Mouse (Mus musculus) v-Abl transformed pro-B cells (cell line): Measurements from ENCODE around the gene S1pr4.

Experiments used
- in situ Hi-C, 2 experiments: fragments of 400-800 bp; cut with MboI; formaldehyde crosslinking; loops; one replicate each; pipeline ENCODE4 v1.15.1; 2025; ENCODE audit not compliant: unreplicated experiment in 2 of 2

S1pr4 gene

GRCm38 (mm10) chr10:81495616-81496263 is 4.2 kb downstream of the S1pr4 start:
- in situ Hi-C loops = loop anchor here (5.0 to 25.0 kb wide), 4 partner anchors 52 to 679 kb away; partner anchors contain the start of genes BC025920 (in 1 of the 2) and Gna11 (in 1 of the 2)

- in situ Hi-C loops = loop anchor here (5.0 to 25.0 kb wide), 4 partner anchors 52 to 680 kb away; partner anchors contain the start of genes BC025920 (in 1 of the 2) and Gna11 (in 1 of the 2)
Measured at GRCm38 (mm10) chr10:81495151-81495550, 4.8 kb downstream of the S1pr4 start.

DNA sequence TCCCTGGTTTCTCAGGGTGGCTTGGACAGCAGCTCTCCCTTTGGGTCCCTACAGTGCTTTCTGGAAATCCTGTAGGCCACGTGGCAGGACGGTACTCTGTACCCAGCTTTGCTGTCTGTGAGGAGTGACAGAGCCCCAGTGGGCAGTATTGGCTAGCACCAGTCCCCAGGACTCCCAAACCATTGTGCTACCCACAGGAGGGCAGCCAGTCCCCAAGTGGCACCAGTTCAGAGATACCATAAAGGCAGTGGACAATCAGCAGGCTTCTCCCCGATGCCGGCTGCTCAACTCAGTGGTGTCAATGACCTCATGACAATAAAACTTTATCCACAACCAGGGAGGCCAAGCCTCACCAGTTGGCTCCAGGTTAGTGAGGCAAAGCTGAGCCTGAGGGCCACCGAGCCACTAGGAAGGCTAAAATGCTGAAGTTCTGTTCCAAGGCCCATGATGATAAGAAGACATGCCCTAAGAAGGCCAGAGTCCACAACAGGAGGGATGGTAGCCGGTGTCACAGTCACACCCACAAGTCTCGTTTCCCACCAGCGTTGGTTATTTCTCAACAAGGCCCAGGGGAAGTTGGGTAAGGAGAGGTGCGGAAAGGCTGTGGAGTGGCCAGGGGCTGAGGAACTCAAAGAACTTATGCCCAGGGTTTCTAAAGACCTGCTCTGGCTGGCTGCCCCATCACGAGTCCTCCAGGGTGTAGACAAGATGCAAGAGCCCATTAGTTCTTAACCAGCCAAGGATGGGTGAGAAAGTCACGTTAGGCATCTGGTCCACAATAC is 5.5 kb downstream of the S1pr4 start:
- in situ Hi-C loops = loop anchor here (5.0 to 25.0 kb wide), 4 partner anchors 53 to 680 kb away; partner anchors contain the start of genes BC025920 (in 1 of the 2) and Gna11 (in 1 of the 2)

DNA sequence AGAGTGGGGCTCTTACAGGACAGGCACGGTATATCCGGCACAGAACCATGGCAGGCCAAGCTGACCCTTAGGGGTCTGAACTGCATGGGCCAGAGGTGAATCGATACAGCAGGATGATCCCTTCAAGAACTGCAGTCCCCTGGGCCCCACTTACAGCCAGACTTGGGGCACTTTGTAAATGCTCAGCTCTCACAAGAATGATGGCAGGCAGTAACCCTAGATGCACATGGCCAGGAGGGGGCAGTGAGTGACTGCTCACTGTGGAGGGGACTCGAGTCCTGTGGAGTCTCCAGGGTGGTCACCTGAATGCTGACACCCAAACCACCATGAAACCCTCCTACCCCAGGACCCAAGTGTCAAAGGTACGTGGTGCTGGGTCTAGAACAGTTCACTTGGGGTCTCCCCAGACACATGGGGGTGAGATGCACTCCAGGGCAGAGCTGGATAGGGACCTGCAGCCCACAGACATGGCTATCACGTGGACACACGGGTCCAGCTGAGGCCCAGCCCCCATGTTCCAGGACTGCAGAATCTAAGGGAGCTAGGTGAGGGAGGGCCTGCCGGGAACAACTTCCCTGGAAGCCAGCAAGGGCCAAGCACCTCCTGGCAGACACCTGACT is 6.2 kb downstream of the S1pr4 start:
- in situ Hi-C loops = loop anchor here (10.0 to 25.0 kb wide), 2 partner anchors 669 to 681 kb away; no protein-coding TSS in a partner anchor

DNA sequence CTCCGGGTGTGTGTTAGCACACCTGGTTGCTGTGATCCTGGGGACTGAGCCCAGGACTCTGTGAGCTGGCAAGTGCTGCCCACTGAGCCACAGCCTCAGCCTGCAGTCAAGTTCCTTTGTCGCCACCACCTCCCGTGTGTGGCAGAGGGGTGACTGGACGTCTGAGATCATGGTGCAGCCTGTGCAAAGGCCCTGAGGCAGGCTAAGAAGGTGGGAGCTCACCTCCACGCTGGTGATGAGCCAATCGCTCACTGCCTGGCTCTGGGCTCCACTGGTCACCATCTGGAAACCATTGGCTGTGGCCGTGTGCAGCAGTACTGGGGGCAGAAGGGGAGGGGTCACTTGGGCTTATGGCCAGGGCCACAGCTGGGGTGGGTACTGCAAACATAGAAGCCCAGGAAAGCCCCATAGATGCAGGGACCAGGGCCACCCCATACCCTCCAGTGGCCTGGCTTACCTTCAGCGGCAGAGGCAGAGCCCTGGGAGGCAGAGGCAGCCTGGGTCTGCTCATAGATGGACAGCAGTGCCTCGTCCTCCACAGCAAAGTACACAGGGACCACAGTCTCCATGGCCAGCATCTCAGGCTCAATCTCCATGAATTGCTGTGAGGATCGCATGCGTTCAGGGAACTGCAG is 7.2 kb downstream of the S1pr4 start:
- in situ Hi-C loops = loop anchor here (10.0 to 25.0 kb wide), 2 partner anchors 670 to 682 kb away; no protein-coding TSS in a partner anchor

DNA sequence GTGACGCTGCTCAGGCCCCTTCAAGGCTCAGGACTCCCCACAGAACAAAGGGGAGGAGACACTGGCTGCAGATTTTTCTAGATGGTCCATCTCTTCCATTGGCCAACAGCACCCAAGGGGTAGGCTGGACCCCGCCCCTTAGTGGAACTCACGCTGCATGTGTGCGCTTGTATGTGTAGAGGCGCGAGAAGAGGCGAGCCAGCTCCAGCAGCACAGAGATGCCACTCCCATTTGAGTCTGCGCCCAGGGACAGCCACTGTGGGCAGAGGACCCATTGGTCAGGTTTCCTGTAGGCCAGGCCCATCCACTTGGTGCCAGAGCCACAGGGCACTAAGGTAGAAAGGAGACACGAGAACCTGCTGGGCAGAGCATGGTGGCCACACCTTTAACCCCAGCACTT is 8.9 kb downstream of the S1pr4 start:
- in situ Hi-C loops = loop anchor here (10.0 to 25.0 kb wide), 2 partner anchors 671 to 684 kb away; no protein-coding TSS in a partner anchor

DNA sequence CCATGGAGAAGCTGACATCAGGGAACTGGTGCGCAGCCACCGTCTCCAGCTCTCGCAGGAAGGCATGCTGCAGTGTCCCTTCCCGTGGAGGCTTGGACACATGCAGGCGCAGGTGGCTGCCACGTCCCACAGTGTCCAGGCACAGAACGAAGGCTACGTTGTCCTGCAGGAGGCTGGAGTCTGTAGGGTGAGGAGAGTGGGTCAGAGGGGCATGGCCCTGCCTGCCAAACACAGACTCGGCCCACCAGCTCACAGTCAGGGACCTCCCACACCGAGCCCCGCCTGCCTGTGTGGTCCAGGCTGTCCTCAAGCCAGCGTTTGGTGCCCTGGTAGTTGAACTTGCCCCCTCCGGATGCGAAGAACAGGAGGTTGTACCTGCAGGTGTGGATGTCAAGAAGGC is 10.0 kb downstream of the S1pr4 start:
- in situ Hi-C loops = loop anchor here (10.0 to 25.0 kb wide), 2 partner anchors 672 to 685 kb away; no protein-coding TSS in a partner anchor

DNA sequence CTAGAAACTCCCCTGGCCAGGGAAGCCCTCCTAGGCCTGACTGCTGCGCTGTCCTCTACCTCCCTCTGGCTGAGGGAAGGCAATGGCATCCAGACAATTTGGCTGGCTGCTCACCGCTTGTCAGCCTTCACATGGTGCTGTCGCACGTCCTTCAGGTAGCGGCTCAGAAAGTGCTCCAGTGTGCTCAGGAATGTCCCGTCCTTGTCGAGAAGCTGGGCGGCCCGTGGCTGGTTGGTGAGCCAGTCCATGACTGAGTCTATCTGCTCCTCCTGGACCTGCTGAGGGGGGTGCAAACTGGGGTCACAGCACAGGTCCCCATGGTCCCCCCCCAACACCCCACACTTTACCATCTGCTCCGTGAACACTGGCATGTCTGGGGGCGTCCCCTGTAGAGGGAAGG is 11.9 kb downstream of the S1pr4 start:
- in situ Hi-C loops = loop anchor here in 1 of 2 experiments (25.0 kb wide), 1 partner anchor 674 kb away; no protein-coding TSS in a partner anchor

GRCm38 (mm10) chr10:81486496-81486895 is 13.4 kb downstream of the S1pr4 start:
- in situ Hi-C loops = loop anchor here in 1 of 2 experiments (25.0 kb wide), 1 partner anchor 676 kb away; no protein-coding TSS in a partner anchor

DNA sequence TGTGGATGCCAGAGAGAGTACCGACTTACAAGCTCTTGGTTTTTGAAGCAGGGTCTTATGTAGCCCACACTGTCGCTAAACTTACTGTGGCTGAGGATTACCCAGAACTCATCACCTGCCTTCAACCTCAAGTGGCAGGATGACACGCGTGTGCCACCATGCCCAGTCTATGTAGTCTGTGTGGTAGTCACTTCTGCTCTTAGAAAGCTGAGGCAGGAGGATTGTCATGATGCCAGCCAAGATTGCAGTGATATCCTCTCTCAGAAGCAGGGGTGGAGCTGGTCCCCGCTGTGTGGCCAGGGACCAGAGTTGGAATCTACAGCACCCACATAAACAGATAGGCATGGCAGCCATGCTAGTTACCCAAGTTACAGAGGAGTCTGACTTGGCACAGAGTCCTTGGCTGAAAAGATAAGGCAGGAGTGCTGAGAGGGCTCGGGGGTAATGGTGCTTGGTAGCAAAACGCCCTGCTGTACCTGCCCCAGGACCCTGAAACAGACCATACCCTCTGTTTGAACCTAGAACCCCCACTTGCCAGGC is 14.4 kb downstream of the S1pr4 start:
- in situ Hi-C loops = loop anchor here in 1 of 2 experiments (25.0 kb wide), 1 partner anchor 677 kb away; no protein-coding TSS in a partner anchor

GRCm38 (mm10) chr10:81485060-81485449 is 14.9 kb downstream of the S1pr4 start:
- in situ Hi-C loops = loop anchor here in 1 of 2 experiments (25.0 kb wide), 1 partner anchor 677 kb away; no protein-coding TSS in a partner anchor

DNA sequence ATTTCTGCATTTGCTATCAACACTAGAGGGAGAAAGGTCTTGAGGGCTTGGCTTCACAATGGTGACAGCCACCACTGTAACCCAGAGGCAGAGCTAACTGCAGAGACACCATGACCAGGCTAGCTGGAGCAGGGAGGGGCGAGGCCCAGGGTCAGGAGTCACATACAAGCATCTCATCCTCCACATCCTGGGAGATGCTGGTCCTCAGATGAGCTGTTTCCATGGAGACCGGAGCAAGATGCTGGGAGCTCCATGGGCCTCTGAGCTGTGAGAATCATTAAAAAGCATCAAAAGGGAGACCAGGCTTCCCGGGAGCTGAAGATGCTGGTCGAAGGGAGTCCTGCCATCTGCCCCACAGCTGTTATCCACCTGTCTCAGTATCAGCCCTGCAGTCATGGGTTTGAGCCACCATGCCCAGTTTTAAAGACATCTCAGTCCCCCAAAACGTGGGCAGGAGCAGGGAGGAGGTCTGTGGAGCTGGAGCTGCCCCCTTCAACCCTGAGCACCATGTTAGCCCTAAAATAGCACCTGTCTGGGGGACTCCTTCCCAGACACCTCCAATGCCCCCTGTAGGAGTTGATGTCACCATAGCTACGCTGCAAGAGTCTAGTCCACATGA is 15.4 kb downstream of the S1pr4 start:
- in situ Hi-C loops = loop anchor here in 1 of 2 experiments (5.0 to 25.0 kb wide), 2 partner anchors 43 to 678 kb away; no protein-coding TSS in a partner anchor

GRCm38 (mm10) chr10:81483983-81484382 is 15.9 kb downstream of the S1pr4 start:
- in situ Hi-C loops = loop anchor here in 1 of 2 experiments (5.0 to 25.0 kb wide), 2 partner anchors 43 to 678 kb away; no protein-coding TSS in a partner anchor

DNA sequence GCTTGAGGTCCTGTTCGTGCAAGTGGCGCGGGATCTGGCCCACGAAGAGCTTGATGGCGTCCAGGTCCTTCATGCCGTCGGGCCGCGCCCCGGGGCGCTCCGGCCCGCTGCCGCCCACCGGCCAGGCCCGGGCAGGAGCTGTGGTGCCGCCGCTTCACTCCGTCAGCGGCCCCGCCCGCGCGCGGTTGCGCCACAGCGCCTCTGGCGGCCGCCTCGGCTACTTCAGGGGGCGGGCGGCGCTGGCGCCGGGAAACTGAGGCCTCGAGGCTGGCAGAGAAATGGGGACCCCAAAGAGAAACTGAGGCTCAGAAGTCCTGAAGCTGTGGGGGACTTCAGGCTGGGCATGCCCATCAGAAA is 17.4 kb downstream of the S1pr4 start, which contains the start of gene Celf5:
Gene Celf5, minus strand, starts transcription at position 177 of the 357 bp plus-strand sequence.
- in situ Hi-C loops = loop anchor here in 1 of 2 experiments (5.0 to 25.0 kb wide), 2 partner anchors 45 to 680 kb away; no protein-coding TSS in a partner anchor

GRCm38 (mm10) chr10:81481605-81482532 is 18.1 kb downstream of the S1pr4 start:
- in situ Hi-C loops = loop anchor here in 1 of 2 experiments (5.0 to 25.0 kb wide), 2 partner anchors 45 to 680 kb away; no protein-coding TSS in a partner anchor

DNA sequence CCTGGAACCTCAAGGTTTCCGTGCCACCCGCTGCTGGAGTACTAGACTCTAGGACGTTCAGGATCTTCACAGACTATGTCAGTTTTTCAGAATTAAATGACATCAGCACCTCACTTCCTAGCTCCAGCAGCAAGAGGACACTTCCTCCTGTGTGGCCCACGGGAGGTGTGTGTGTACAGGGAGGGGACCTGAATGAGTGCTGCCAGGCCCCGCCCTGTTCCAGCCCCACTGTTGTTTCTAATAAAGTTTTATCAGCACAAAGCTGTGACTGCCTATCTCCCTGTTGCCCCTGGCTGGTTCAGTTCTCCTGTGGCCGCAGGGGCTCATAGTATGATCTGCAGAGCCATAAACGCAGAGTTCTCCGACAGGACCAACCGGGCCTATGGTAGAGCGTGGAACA is 25.5 kb downstream of the S1pr4 start:
- in situ Hi-C loops = no loop called here

DNA sequence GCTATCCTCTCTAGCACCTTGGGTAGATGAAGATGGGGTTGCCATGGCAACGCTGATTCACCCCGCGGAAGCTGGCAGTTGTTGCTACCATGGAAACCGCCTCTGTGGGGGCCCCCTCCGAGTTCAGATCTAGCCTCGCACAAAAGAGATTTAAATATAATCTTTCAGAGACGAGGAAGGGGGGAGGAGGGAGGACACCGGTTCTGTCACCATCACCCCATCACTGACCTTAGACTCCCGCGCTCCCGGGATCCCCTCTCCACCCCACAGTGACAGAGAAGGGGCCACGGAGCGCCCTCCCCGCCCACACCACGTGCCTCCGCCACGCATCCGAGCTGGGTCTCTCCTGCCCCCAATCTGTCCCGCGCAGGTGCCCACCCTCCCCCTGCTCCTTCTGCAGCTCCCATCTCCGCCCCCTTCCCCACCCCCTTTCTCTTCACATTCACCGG is 26.9 kb downstream of the S1pr4 start:
- in situ Hi-C loops = no loop called here
